Mouse (Mus musculus) retina, embryonic 14.5 days (tissue): ENCODE results near the gene Myl4.

Experiments
- DNase-seq: peaks from one replicate; pipeline ENCODE4 v3.0.0-alpha.2; 2015; ENCODE audit warnings: low spot score

Gene Myl4

GRCm38 (mm10) chr11:104571373-104571772 is 20.9 kb downstream of the Myl4 start:
- peak; percentile 26 for DNase-seq

GRCm38 (mm10) chr11:104572091-104572490 is 21.6 kb downstream of the Myl4 start:
- DNase-seq = no peak

GRCm38 (mm10) chr11:104572566-104572965 is 22.1 kb downstream of the Myl4 start:
- DNase-seq = no peak

GRCm38 (mm10) chr11:104576772-104577612 is 26.5 kb downstream of the Myl4 start:
- no peak for DNase-seq

- DNase-seq = no peak
These were observed 27.6 kb downstream of the Myl4 start for GRCm38 (mm10) chr11:104578074-104578473.

- no peak for DNase-seq
These were observed 28.6 kb downstream of the Myl4 start for GRCm38 (mm10) chr11:104579084-104579483.

- DNase-seq = no peak
These were observed 29.1 kb downstream of the Myl4 start for GRCm38 (mm10) chr11:104579575-104579974.

GRCm38 (mm10) chr11:104580091-104580490 is 29.6 kb downstream of the Myl4 start:
- no peak for DNase-seq

- no peak for DNase-seq
These were observed 30.1 kb downstream of the Myl4 start for GRCm38 (mm10) chr11:104580606-104581005.

GRCm38 (mm10) chr11:104581446-104582307 is 31.2 kb downstream of the Myl4 start:
- no peak for DNase-seq

- no peak for DNase-seq
These were observed 31.8 kb downstream of the Myl4 start for GRCm38 (mm10) chr11:104582308-104582606.

GRCm38 (mm10) chr11:104582630-104583364 is 32.3 kb downstream of the Myl4 start:
- DNase-seq = no peak

- DNase-seq = no peak
These were observed 35.0 kb downstream of the Myl4 start for GRCm38 (mm10) chr11:104585495-104585894.

GRCm38 (mm10) chr11:104587904-104588303 is 37.4 kb downstream of the Myl4 start:
- DNase-seq = no peak

- no peak for DNase-seq
These were observed 38.0 kb downstream of the Myl4 start for GRCm38 (mm10) chr11:104588513-104588912.

GRCm38 (mm10) chr11:104589570-104589969 is 39.1 kb downstream of the Myl4 start:
- DNase-seq = no peak

GRCm38 (mm10) chr11:104590148-104590547 is 39.7 kb downstream of the Myl4 start:
- DNase-seq = peak; percentile 90

GRCm38 (mm10) chr11:104592066-104592835 is 41.8 kb downstream of the Myl4 start:
- no peak for DNase-seq

- DNase-seq = no peak
These were observed 45.9 kb downstream of the Myl4 start for GRCm38 (mm10) chr11:104596365-104596764.

GRCm38 (mm10) chr11:104599265-104599945 is 48.9 kb downstream of the Myl4 start:
- no peak for DNase-seq

- DNase-seq = no peak
These were observed 50.2 kb downstream of the Myl4 start for GRCm38 (mm10) chr11:104600675-104601074.
